Mouse (Mus musculus): ENCODE measurements around the gene Hoxd10. TPM values are rescaled to one million over a fixed set of nuclear protein-coding genes. Genes with fewer than 3 reads are reported as not detected.

Hoxd10 gene
- polyA plus RNA-seq, 1 experiment from 2014 or later: not detected

DNA sequence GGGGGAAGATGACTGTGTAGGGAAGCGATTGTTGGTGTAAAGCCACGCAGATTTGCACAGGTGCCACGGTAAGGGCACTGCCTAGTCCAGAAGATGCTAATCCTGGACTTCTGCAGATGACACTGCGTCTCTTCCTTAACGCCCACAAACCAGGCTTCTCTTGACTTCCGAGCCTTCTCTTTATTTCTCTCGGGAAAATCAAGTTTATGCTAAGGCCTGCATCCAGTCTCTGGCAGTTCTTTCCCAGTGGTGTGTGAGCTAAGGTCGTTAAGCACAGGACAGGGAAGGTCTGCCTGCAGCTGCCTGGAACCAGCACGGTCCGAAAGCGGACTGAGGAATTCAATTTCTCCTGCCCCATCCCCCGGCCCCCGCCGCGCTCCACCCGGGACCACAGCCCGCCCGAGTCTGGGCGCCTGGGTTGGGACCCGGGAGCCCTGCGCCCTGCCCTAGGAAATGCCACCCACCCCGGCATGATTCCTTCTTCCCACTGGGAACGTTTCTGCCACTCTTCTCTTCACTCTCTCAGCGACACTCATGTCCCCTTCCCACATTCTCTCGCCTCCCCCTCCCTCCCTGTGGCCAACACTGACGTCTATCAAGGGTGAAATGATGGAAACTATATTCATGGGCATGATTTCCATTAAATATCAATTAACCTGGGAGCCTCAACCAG, 12.1 kb downstream of the Hoxd10 start:
- Histone ChIP-seq H3K9me3 (ENCODE audit: control insufficient read depth, low read length) (no peaks in the 10 kb centered on the region), H3K27ac (replicated peaks) (no peak overlapping the region), H3K36me3 (ENCODE audit: control insufficient read depth, insufficient read depth, low read length) (no peaks in the 10 kb centered on the region), H3K4me3 (ENCODE audit: low read depth, low read length) (no peak overlapping the region), H3K9ac (ENCODE audit: low read length) (no peak overlapping the region), H3K4me2 (replicated peaks; ENCODE audit: low read depth) (no peak overlapping the region), H3K4me1 (replicated peaks; ENCODE audit: control insufficient read depth, insufficient read depth) (no peaks in the 10 kb centered on the region), H3K27me3 (ENCODE audit: control insufficient read depth, insufficient read depth, low read length) (peaks cover 37% of the 10 kb centered on the region)
- DNase-seq (ENCODE audit: low spot score): no peak
- WGBS: 13% methylated on average over 26 of the region's 26 CpGs
- no peak for TF ChIP-seq EP300 (optimal IDR thresholded peaks at IDR 0.05)
- no peak for TF ChIP-seq CTCF (IDR thresholded peaks at IDR 0.05; ENCODE audit: low read depth)
- ATAC-seq (ENCODE audit: low FRiP score, low TSS enrichment): no peak

DNA sequence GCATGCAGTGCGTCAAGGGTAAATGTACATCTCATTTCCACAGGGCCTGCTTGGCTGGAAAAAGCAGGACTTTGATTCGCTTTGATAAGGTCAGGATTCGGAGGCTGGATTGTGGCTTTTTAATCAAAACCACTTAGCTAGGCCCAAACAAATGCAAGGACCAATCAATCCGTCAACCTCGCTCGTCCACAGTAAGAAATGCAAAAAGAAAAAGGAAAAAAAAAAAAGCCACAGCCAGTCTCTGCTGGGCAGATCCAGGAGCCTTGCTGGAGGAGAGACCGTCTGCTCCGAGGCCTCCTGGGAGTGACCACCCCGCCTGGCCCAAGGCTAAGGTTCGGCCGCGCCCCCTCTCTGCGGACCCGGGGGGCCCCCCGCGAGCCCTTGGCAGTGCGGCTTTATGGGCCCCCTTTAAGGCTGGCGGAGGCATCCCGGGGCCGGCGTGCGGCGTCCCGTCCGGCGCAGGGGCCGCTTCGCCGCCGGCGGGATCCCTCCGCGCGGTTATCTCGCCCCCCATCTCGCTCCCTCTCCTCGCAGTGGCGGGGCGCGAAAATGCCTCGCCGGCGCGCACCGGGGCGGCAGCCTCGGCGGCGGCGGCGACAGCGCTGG, 12.8 kb downstream of the Hoxd10 start, which contains the start of gene Hoxd8:
TSS of gene Hoxd8 (plus strand) at position 223 of the 606 bp plus-strand sequence.
- 0 out of 2 replicates have a peak, but pooled peaks have one; percentile 9 for ATAC-seq (ENCODE audit: low FRiP score, low TSS enrichment)
- TF ChIP-seq EP300 (optimal IDR thresholded peaks at IDR 0.05): no peak
- TF ChIP-seq CTCF (IDR thresholded peaks at IDR 0.05; ENCODE audit: low read depth): no peak
- H3K4me3 ChIP-seq (ENCODE audit: low read depth, low read length): peak within 1 kb of the TSS; percentile 44
- H3K27ac ChIP-seq (replicated peaks): peak within 1 kb of the TSS; percentile 70
- H3K4me1 ChIP-seq (replicated peaks; ENCODE audit: control insufficient read depth, insufficient read depth): no peaks in the 10 kb centered on the region
- 2% methylated on average over 34 of the region's 52 CpGs for WGBS
- no peak for DNase-seq (ENCODE audit: low spot score)
- no peaks in the 10 kb centered on the region for H3K9me3 ChIP-seq (ENCODE audit: control insufficient read depth, low read length)
- no peaks in the 10 kb centered on the region for H3K36me3 ChIP-seq (ENCODE audit: control insufficient read depth, insufficient read depth, low read length)
- peak within 1 kb of the TSS; percentile 53 for H3K9ac ChIP-seq (ENCODE audit: low read length)
- H3K27me3 ChIP-seq (ENCODE audit: control insufficient read depth, insufficient read depth, low read length): peaks cover 40% of the 10 kb centered on the region
- peak within 1 kb of the TSS; percentile 63 for H3K4me2 ChIP-seq (replicated peaks; ENCODE audit: low read depth)

DNA sequence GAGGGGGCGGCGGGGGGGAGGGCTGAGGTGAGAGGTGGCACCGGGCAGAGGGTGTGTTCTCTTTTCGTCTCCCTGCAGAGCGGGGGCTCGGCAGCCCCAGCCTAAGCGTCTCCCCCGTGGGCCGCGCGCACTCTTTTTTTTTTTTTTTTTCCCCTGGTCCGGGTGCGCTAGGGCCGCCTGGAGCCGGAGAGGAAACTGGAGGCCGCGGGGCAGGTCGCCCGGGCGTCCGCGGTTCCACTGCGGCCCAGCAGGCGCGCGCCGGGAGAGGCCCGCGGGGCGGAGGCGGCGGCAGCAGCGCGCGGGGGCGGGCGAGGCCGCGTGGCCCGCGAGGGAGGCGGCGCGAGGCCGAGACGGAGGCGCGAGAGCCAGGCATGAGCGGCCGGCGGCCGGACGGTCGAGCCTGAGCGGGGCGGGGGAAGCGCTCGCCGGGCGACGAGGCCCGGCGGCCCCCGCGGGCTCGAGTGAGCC, 13.3 kb downstream of the Hoxd10 start:
- ATAC-seq (ENCODE audit: low FRiP score, low TSS enrichment) (peak; percentile 68), DNase-seq (ENCODE audit: low spot score) (no peak)
- Histone ChIP-seq H3K36me3 (ENCODE audit: control insufficient read depth, insufficient read depth, low read length) (no peaks in the 10 kb centered on the region), H3K9ac (ENCODE audit: low read length) (peak overlapping the region; percentile 53), H3K9me3 (ENCODE audit: control insufficient read depth, low read length) (no peaks in the 10 kb centered on the region), H3K27ac (replicated peaks) (peak overlapping the region; percentile 70), H3K4me2 (replicated peaks; ENCODE audit: low read depth) (peak overlapping the region; percentile 63), H3K27me3 (ENCODE audit: control insufficient read depth, insufficient read depth, low read length) (peaks cover 43% of the 10 kb centered on the region), H3K4me3 (ENCODE audit: low read depth, low read length) (peak overlapping the region; percentile 44), H3K4me1 (replicated peaks; ENCODE audit: control insufficient read depth, insufficient read depth) (no peaks in the 10 kb centered on the region)
- TF ChIP-seq EP300 (optimal IDR thresholded peaks at IDR 0.05) (no peak), CTCF (IDR thresholded peaks at IDR 0.05; ENCODE audit: low read depth) (no peak)
- 0% methylated on average over 37 of the region's 66 CpGs for WGBS

DNA sequence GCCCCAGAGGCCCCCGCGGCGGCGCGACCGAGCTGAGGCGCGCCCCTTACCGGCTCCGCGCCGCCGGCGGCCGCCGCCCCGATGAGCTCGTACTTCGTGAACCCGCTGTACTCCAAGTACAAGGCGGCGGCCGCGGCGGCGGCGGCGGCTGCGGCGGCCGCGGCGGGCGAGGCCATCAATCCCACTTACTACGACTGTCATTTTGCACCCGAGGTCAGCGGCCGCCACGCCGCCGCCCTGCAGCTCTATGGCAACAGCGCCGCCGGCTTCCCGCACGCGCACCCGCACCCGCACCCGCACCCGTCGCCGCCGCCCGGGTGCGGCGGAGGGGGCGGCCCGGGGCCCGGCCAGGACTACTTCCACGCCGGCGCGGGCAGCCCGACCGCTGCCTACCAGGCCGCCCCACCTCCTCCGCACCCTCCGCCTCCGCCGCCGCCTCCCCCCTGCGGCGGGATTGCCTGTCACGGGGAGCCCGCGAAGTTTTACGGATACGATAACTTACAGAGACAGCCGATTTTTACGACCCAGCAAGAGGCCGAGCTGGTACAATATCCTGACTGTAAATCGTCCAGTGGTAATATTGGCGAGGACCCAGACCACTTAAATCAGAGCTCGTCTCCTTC, 13.9 kb downstream of the Hoxd10 start:
- H3K9me3 ChIP-seq (ENCODE audit: control insufficient read depth, low read length): no peaks in the 10 kb centered on the region
- no peaks in the 10 kb centered on the region for H3K36me3 ChIP-seq (ENCODE audit: control insufficient read depth, insufficient read depth, low read length)
- peak overlapping the region; percentile 44 for H3K4me3 ChIP-seq (ENCODE audit: low read depth, low read length)
- ATAC-seq (ENCODE audit: low FRiP score, low TSS enrichment): no peak; the same call in 1 of the 2 replicates
- H3K4me2 ChIP-seq (replicated peaks; ENCODE audit: low read depth): peak overlapping the region; percentile 63
- H3K27me3 ChIP-seq (ENCODE audit: control insufficient read depth, insufficient read depth, low read length): peaks cover 42% of the 10 kb centered on the region
- DNase-seq (ENCODE audit: low spot score): no peak
- under 1% methylated on average over 58 of the region's 85 CpGs for WGBS
- peak overlapping the region; percentile 70 for H3K27ac ChIP-seq (replicated peaks)
- TF ChIP-seq EP300 (optimal IDR thresholded peaks at IDR 0.05): no peak
- no peak for TF ChIP-seq CTCF (IDR thresholded peaks at IDR 0.05; ENCODE audit: low read depth)
- H3K9ac ChIP-seq (ENCODE audit: low read length): peak overlapping the region; percentile 53
- H3K4me1 ChIP-seq (replicated peaks; ENCODE audit: control insufficient read depth, insufficient read depth): no peaks in the 10 kb centered on the region

DNA sequence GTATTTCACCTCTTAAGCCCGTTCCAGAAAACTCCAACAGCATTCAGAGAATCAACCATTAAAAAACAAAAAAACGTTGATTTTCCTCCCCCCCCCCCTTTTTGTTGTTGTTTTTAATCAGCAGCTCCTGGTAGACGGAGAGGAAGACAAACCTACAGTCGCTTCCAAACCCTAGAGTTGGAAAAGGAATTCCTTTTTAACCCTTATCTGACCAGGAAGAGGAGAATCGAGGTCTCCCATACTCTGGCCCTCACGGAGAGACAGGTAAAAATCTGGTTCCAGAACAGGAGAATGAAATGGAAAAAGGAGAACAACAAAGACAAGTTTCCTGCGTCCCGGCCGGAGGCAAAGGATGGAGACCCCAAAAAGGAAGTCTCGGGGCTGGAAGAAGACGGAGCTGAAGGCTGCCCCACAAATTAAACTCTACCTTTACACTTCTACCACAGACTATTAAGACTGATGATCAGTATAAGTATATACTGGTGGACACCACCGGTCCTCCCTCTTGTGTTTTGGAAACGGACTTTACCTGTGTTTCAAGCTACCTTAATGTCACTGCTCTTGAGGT, 14.8 kb downstream of the Hoxd10 start:
- H3K4me1 ChIP-seq (replicated peaks; ENCODE audit: control insufficient read depth, insufficient read depth): no peaks in the 10 kb centered on the region
- peaks cover 35% of the 10 kb centered on the region; the same call in 1 of the 2 replicates for H3K27me3 ChIP-seq (ENCODE audit: control insufficient read depth, insufficient read depth, low read length)
- H3K9ac ChIP-seq (ENCODE audit: low read length): no peak overlapping the region
- DNase-seq (ENCODE audit: low spot score) (no peak), ATAC-seq (ENCODE audit: low FRiP score, low TSS enrichment) (no peak)
- WGBS: 7% methylated on average over 13 of the region's 13 CpGs
- no peak overlapping the region for H3K27ac ChIP-seq (replicated peaks)
- H3K9me3 ChIP-seq (ENCODE audit: control insufficient read depth, low read length): no peaks in the 10 kb centered on the region
- H3K4me2 ChIP-seq (replicated peaks; ENCODE audit: low read depth): no peak overlapping the region
- no peaks in the 10 kb centered on the region for H3K36me3 ChIP-seq (ENCODE audit: control insufficient read depth, insufficient read depth, low read length)
- 0 out of 2 replicates have a peak overlapping the region, but pooled peaks have one; percentile 8 for H3K4me3 ChIP-seq (ENCODE audit: low read depth, low read length)
- no peak for TF ChIP-seq EP300 (optimal IDR thresholded peaks at IDR 0.05)
- TF ChIP-seq CTCF (IDR thresholded peaks at IDR 0.05; ENCODE audit: low read depth): no peak
